Mouse (Mus musculus) gastrocnemius, postnatal 10 days (tissue): Measurements from ENCODE around the gene Trpv4. TPM values are rescaled to one million over a fixed set of nuclear protein-coding genes. Genes with fewer than 3 reads are reported as not detected.

Source experiments
- total RNA-seq, 2 experiments: library from RNA; stranded (reverse); gene quantifications; 2 replicates each; pipeline ENCODE4 v1.2.3; 2021

Trpv4 gene
- total RNA-seq, 2 experiments from 2014 or later, result 2.1 to 2.5 TPM

Other genes starting within 250 kb of the Trpv4 start
- gene Mmab, start 214.4 kb downstream of the Trpv4 start, total RNA-seq, result 10 to 100 TPM; 10.4 to 11.0 TPM
- gene Mvk, start 214.2 kb downstream of the Trpv4 start, total RNA-seq, result 10 to 100 TPM; 13.8 to 15.1 TPM
- gene Fam222a, start 90.4 kb downstream of the Trpv4 start, total RNA-seq, result 1 to 10 TPM; 1.5 to 1.8 TPM
- gene Gltp, start 32.6 kb upstream of the Trpv4 start, total RNA-seq, result 10 to 100 TPM; 15.1 to 17.6 TPM
- 1 to 10 TPM; 3.5 to 4.6 TPM for gene Tchp, start 49.3 kb upstream of the Trpv4 start, total RNA-seq
- gene Ankrd13a, start 116.3 kb upstream of the Trpv4 start, total RNA-seq, result 10 to 100 TPM; 37.1 to 39.5 TPM
- gene Git2, start 117.1 kb upstream of the Trpv4 start, total RNA-seq, result 10 to 100 TPM; 25.5 to 31.9 TPM
- gene 1500011B03Rik, start 165.0 kb upstream of the Trpv4 start, total RNA-seq, result 10 to 100 TPM; 18.2 to 18.9 TPM
- not detected for gene 4930519G04Rik, start 195.2 kb upstream of the Trpv4 start, total RNA-seq
- not detected for gene Gm9936, start 200.3 kb upstream of the Trpv4 start, total RNA-seq
- 1 to 10 TPM in 1 of 2 experiments, under 1 TPM in 1; 0.73 to 1.3 TPM for gene Oasl2, start 238.5 kb upstream of the Trpv4 start, total RNA-seq